Mouse (Mus musculus): ENCODE measurements at regions not wholly inside any gene's neighbourhood (a gene's known extent, or its start where the extent isn't known, plus 50 kb on each side); places are given as distances from the start of the nearest gene placed in this dataset.
A peak's percentile ranks its signal among the peaks of the same experiment; 100 is the strongest.

DNA sequence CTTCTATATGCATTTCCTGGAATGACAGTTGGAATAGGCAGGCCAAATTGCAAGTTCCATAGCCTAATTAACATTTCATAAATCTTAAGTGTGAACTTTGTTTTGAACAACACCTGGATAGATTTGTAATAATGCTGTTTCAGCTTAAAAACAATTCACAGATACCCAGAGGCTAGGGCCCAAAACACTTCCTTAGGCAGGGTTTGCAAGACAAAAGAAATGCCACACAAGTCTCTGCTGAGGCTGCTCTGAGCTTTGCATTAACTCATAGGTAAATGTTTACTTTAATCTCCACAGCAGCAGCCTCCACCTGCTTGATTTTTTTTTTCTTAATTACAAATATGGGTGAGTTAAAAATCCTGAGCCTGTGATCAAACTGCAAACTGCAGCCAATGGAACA is 118.4 kb downstream of the Gnat3 start:
- DNase-seq (ENCODE audit: low read depth, low spot score): no peak

- DNase-seq (ENCODE audit: low read depth, low spot score): no peak
Measured at GRCm38 (mm10) chr5:18082219-18082618, 119.9 kb downstream of the Gnat3 start.

GRCm38 (mm10) chr5:18083789-18084188 is 121.4 kb downstream of the Gnat3 start:
- DNase-seq (ENCODE audit: low read depth, low spot score): no peak

GRCm38 (mm10) chr5:18085456-18085855 is 123.1 kb downstream of the Gnat3 start:
- no peak for DNase-seq (ENCODE audit: low read depth, low spot score)

DNA sequence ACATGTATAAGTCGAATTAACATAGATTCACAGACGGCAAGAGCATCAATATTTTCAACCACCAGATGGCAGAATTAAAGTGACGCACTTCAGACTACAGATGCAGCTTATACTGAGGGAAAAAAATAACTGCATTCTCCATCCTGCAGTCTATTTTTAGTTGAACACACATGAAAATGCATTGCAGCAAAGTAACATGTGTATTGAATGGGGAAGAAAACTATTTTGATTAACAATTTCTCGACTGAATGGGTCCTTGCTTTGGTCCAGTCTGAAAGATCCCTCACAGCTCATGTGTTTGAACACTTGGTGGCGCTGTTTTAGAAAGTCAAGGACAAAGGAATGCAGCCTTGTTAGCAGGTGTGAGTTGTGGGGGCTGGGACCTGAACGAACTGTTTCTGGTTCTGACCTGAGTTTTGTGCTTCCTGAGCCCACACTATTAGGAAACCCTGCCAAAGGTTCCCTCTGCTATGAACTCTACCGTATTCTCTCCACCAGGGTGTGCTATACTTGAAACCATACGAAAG is 125.6 kb downstream of the Gnat3 start:
- DNase-seq (ENCODE audit: low read depth, low spot score): peak; percentile 32

GRCm38 (mm10) chr5:18089956-18090355 is 127.6 kb downstream of the Gnat3 start:
- no peak for DNase-seq (ENCODE audit: low read depth, low spot score)

GRCm38 (mm10) chr5:18114905-18115689 is 152.7 kb downstream of the Gnat3 start:
- no peak for DNase-seq (ENCODE audit: low read depth, low spot score)

- DNase-seq (ENCODE audit: low read depth, low spot score): no peak
Measured at GRCm38 (mm10) chr5:18135794-18136678, 173.7 kb downstream of the Gnat3 start.

DNA sequence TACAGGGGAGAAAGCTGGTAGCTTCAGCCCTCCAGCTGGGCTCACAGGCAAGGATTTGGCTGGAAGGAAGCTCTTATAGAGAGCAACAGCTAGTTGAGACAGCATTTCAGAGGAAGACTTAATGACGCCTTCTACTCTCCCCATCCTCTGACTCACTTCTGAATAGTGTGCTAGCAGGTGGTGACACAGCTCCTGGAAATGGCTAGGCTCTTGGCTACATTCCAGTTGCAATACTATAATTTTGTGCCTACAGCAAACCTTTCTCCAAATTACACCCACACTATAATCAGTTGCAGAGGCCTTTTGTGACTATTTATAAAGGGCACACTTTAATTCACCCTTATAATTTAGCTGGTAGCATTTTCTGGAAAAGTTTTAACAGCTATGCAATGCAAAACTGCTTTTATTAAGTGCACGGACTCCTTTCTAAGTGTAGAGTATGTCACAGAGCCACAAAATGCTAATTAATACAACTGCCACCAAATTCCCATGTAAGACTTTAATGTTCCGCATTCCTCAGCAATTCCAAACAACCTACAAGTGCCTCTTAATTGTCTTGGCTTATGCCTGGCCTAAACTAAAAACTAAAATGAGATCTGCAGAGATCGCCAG is 175.2 kb downstream of the Gnat3 start:
- no peak for DNase-seq (ENCODE audit: low read depth, low spot score)

GRCm38 (mm10) chr5:18152241-18152640 is 189.9 kb downstream of the Gnat3 start:
- DNase-seq (ENCODE audit: low read depth, low spot score): no peak

- DNase-seq (ENCODE audit: low read depth, low spot score): no peak
Measured at GRCm38 (mm10) chr5:18153703-18154102, 191.4 kb downstream of the Gnat3 start.

GRCm38 (mm10) chr5:18163515-18163914 is 196.6 kb downstream of the Gnai1 start:
- no peak for DNase-seq (ENCODE audit: low read depth, low spot score)

DNA sequence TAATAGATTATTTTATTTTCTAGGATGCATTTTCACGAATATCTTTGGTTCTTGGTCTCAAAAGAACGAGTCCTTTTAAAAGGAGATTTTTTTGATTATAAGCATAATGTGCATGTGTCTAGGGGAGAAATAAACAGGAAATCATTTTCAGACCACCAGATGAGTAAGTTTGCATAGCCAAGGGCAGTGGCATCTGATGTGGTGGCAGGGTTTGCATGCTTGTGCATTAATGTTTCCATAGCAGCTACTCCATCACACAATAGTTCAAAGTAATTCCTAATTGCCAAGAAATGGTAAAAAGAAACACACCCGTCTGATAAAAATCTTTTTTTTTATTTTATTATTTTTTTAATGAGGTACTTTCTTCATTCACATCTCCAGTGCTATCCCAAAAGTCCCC is 182.3 kb downstream of the Gnai1 start:
- DNase-seq (ENCODE audit: low read depth, low spot score): no peak

- no peak for DNase-seq (ENCODE audit: low read depth, low spot score)
Measured at GRCm38 (mm10) chr5:18211395-18212057, 148.6 kb downstream of the Gnai1 start.

Measured in embryo, embryonic 11.5 days (tissue).